Mouse (Mus musculus): ENCODE data around the gene Pdcd4.

GRCm38 (mm10) chr19:53881786-53882185 is 10.2 kb upstream of the Pdcd4 start:
- TF ChIP-seq CTCF (IDR thresholded peaks at IDR 0.05; ENCODE audit: insufficient read depth, low read length) (no peak), POLR2A (IDR thresholded peaks at IDR 0.05; ENCODE audit: borderline replicate concordance, extremely low read depth, low read depth, low read length) (no peak)
